Mouse (Mus musculus): ENCODE data around the gene Bud31.
A peak's percentile ranks its signal among the peaks of the same experiment; 100 is the strongest.
"Not testable (repeated sequence)": the region's sequence is repeated elsewhere in the genome, so short reads cannot be mapped to it uniquely, and the experiment has no call there.

Bud31 gene

GRCm38 (mm10) chr5:145139571-145140519, at the start of gene Bud31, which contains the start of gene Pdap1:
Bud31 (plus strand) TSS chr5:145140362.
Pdap1 (minus strand) TSS chr5:145140238.
- DNase-seq (ENCODE audit: low spot score) = peak; percentile 96

DNA sequence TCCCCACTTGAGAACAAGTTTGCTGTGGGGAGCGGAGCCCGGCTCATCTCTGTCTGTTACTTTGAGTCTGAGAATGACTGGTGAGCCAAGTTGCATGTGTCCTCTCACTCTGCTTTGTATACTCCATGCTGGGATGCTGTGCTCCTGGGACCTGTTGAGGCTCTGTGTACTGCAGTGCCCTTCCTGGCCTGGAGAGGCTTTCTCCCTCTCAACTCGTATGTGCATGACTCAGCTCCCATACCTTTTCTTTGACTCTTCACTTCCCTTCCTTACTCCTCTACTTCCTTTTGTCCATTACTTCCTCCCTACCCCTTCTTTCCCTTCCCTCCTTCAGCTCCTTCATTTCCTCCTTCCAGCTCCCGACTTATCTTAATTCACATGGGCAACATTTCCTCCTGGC, 44.0 kb upstream of the Bud31 start:
- no peak for DNase-seq (ENCODE audit: low spot score)

GRCm38 (mm10) chr5:145098340-145098821, 41.8 kb upstream of the Bud31 start:
- DNase-seq (ENCODE audit: low spot score) = no peak

DNA sequence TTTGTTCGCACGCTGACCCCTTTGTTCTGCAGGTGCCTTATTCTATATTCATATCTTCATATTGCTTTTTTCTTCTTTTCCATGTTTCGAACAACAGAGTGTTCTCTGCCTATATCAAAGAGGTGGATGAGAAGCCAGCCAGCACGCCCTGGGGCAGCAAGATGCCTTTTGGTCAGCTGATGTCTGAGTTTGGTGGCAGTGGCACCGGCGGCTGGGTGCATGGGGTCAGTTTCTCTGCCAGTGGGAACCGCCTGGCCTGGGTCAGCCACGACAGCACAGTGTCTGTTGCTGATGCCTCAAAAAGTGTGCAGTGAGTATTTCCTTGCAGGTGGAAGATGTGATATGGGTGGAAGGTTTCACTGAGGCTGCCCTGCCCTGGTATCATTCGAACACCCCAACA, 39.2 kb upstream of the Bud31 start:
- DNase-seq (ENCODE audit: low spot score) = no peak

DNA sequence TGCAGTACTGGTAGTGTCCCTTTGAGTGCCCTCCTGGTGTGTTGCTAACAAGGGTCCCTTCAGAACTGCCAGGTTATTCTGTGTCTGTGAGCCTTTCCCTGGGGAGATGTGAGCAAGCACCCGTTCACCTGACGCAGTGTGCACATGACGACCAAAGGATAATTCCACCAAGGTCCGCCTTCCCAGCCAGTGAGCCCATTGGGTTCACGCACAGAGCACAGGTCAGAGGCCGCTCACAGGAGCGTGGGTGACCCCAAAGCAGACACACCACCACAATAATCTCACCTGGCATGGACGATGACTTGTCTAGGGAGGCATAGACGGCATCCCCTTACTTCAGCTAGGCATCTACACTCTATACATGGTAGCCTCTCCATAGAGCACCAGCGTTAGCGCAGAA, 38.7 kb upstream of the Bud31 start:
- DNase-seq (ENCODE audit: low spot score) = not testable (repeated sequence)

DNA sequence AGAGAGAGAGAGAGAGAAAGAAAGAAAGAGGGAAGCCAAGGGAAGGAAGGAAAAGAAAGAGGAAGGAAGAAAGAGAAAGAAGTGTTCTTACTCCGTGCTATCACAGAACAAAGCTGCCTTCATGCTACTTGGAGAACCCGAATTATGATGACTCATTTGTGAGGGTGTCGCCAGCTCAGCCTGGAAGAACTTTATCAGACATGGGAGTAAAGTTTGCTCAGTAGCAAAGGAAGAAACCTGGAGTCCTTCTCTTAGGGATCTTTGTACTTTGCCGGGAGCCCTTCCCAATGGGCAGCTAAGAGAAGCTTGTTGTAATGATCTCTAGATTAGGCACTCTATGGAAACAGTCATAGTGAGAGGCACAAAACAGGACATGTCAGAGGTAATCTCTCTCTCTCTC, 37.5 kb upstream of the Bud31 start:
- DNase-seq (ENCODE audit: low spot score) = no peak

GRCm38 (mm10) chr5:145104328-145104727, 35.8 kb upstream of the Bud31 start:
- no peak for DNase-seq (ENCODE audit: low spot score)

- no peak for DNase-seq (ENCODE audit: low spot score)
Measured at GRCm38 (mm10) chr5:145105694-145106275, 34.4 kb upstream of the Bud31 start.

DNA sequence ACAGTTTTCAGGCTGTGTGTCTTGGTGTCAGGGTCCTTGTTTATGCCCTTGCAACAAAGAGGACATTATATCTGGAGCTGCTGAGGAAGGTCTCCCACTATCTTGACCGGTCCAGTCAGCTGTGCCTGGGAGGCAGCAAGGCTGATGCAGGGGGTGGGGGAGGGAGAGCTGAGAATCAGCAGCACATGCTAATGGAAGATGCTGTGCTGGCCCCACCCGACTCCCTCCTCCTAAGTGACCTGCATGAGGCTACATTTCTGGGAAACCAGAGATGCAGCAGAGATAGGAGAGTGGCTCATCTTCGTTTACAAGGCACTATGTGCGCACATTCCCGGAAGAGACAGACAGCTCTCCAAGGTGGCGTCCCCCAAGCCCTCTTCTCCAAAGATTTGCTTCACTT, 29.8 kb upstream of the Bud31 start:
- DNase-seq (ENCODE audit: low spot score) = no peak

GRCm38 (mm10) chr5:145112566-145112965, 27.6 kb upstream of the Bud31 start:
- DNase-seq (ENCODE audit: low spot score) = no peak

DNA sequence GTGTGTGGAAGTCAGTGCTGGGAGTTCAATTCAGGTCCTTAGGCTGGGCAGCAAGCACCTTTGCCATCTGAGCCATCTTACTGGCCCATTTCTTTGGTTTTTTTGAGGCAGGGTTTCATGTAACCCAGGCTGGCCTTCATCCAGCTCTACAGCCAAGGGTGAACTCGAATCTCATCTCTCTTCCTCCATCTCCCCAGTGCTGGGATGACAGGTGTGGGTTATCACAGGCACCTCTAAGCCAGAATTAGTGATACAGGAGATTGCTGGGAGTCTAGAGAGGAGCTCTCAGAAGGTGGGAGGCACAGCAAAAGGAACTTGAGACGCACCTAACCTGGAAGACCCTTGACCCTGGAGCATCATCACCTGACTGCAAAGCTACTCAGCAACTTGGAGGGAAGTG, 26.7 kb upstream of the Bud31 start:
- DNase-seq (ENCODE audit: low spot score) = no peak

DNA sequence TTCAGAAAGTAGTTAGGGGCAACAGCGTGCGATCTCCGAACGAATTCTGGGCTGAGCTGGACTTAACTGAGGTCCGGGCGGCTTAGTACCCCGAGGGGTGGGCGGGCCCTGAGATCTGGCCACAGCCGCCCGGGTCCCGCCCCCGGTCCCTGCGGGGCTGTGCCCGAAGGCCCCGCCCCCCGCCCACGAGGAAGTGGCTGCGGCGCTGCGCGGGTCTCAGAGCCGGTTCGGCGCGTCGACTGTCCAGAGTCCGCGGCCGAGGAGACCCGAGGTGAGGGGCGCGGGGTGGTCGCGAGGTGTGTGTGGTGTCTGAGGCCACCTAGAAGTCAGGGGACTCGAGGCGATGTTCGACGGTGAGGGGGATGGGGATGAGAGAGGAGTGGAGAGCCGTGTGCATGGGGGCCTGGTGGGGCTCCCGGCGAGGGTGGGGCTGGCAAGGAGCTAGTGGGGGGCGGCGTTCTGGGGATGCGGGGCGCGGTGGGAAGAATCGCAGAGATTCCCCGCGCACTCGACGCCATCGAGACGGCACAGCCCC, 26.0 kb upstream of the Bud31 start, which contains the start of gene Arpc1b:
Arpc1b (plus strand) TSS at position 145 of the 535 bp plus-strand sequence.
- peak; percentile 74 for DNase-seq (ENCODE audit: low spot score)

DNA sequence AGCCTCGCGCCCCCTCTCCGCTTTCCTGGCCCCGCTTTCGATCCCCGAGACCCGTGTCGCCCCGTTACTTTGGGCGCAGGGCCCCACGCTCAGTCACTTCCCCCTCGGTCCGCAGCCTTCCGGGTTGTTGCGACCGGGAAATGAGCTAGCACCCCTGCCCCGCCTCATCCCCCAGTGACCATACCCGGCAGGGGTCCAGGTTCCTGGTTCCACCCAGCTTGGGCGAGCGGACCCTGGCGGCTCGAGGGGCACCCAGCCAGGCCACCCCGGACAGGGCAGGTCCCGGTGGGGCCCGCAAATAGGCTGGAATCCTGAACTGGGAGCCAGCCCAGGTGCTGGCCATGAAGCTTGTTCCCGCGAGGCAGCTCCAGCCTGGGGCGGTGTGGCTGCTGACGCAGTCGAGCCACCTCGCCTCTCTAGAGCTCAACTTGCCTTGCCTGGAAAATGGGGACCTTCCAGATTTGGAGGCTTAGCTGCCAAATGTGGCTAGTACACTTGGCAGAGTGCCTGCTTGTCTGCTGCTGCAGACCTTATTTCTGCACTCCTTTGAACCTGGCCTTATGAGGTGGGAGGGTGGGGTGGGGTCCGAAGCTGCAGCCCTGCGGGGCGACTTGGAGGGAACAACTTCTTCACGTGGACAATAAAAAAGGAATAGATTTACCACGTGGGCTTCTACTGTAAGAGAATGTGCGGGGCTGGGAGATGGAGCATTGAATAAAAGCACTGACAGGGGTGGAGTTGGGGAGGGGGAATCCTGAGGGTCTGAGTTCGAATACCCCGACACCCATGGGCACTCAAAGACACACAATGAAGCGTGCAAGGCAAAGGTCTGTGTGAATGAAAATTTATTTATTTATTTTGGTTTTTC, 25.3 kb upstream of the Bud31 start:
- peak; percentile 79 for DNase-seq (ENCODE audit: low spot score)

DNA sequence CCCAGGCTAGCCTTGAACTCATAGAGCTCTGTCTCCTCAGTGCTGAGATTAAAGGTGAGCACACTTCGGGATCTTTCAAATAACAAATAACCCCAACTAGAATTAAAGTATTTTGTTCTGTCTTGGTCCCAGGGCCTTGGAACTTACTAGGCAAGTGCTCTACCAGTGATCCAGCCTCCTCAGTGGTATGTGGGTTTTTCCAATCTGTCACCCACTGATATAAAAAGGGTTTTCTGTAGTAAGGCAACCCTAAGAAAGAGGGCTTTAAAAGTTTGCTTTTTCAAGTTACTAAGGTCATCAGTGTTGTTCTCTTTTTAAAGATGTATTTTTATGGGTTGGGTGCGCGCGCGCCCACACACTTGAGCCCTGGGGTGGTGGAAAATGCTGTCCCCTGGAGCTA, 24.4 kb upstream of the Bud31 start:
- DNase-seq (ENCODE audit: low spot score) = no peak

- peak; percentile 87 for DNase-seq (ENCODE audit: low spot score)
Measured at GRCm38 (mm10) chr5:145116316-145116715, 23.8 kb upstream of the Bud31 start.

GRCm38 (mm10) chr5:145116916-145117315, 23.2 kb upstream of the Bud31 start:
- DNase-seq (ENCODE audit: low spot score) = peak; percentile 77

DNA sequence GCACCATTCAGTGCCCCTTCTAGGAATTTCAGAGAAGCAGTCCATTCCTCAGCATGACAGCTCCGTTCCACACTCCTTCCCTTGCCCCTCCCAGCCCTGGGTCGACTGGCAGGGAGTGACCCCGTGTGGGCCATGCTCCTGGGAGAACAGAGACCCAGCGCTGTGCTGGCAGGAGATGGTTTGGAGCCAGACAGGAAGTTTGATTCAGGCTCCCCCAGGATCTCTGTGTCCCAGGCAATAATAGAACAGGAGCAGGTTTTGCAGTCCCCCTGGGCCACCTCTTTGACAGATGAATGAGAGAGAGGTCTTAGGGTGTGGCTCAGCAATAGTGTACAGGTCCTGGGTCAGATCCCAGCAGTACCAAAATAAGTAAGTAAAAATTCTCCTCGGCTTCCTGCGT, 22.2 kb upstream of the Bud31 start:
- DNase-seq (ENCODE audit: low spot score) = peak; percentile 34

- no peak for DNase-seq (ENCODE audit: low spot score)
Measured at GRCm38 (mm10) chr5:145118461-145118860, 21.7 kb upstream of the Bud31 start.

DNA sequence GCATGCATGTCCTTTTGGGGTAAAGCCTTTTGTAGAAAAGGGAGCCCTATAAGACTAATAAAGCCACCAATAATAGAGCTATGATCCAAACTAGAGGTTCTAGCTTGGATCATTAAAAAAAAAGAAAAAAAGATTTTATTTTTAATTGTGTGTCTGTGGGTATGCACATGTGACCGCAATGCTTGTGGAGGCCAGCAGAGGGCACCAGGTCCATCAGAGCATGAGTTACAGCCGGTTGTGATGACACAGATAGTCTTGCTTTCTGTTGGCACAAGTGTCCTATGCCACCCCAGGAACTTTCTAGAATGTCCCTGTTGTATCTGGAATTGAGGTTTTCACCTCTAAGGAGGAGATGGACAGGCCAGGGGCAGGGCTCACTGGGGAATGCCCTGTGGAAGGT, 20.8 kb upstream of the Bud31 start:
- no peak for DNase-seq (ENCODE audit: low spot score)

GRCm38 (mm10) chr5:145120921-145121320, 19.2 kb upstream of the Bud31 start:
- no peak for DNase-seq (ENCODE audit: low spot score)

GRCm38 (mm10) chr5:145123396-145123795, 16.8 kb upstream of the Bud31 start:
- DNase-seq (ENCODE audit: low spot score) = no peak

- no peak for DNase-seq (ENCODE audit: low spot score)
Measured at GRCm38 (mm10) chr5:145126580-145126979, 13.6 kb upstream of the Bud31 start.
